Mouse (Mus musculus) embryonic facial prominence, embryonic 12.5 days (tissue): ENCODE measurements around the gene Mast4. TPM values are rescaled to one million over a fixed set of nuclear protein-coding genes. Genes with fewer than 3 reads are reported as not detected.

Experiments
- ATAC-seq: fragments of 200-750 bp; cut with Nextera tagmentation; 2 replicates; pipeline ENCODE4 v1.8.0; 2017; ENCODE audit not compliant: insufficient number of reproducible peaks, insufficient read depth, low FRiP score, low TSS enrichment
- H3K27ac ChIP-seq: fragments of 300-500 bp; sonication (generic); 2 replicates; pipeline ENCODE4 v1.5.1; 2016; ENCODE audit warnings: mild to moderate bottlenecking
- H3K27me3 ChIP-seq: fragments of 300-500 bp; sonication (generic); 2 replicates; pipeline ENCODE4 v1.6.1; 2016; ENCODE audit warnings: mild to moderate bottlenecking, moderate library complexity
- H3K36me3 ChIP-seq: fragments of 300-500 bp; sonication (generic); 2 replicates; pipeline ENCODE4 v1.6.1; 2016; ENCODE audit warnings: mild to moderate bottlenecking
- H3K4me1 ChIP-seq: fragments of 300-500 bp; sonication (generic); 2 replicates; pipeline ENCODE4 v1.6.1; 2016
- H3K4me2 ChIP-seq: fragments of 300-500 bp; sonication (generic); replicated peaks from 2 replicates; pipeline ENCODE4 v1.6.1; 2016; ENCODE audit warnings: mild to moderate bottlenecking, moderate library complexity
- H3K4me3 ChIP-seq: fragments of 300-500 bp; sonication (generic); 2 replicates; pipeline ENCODE4 v1.5.1; 2016; ENCODE audit warnings: mild to moderate bottlenecking
- H3K9ac ChIP-seq: fragments of 300-500 bp; sonication (generic); 2 replicates; pipeline ENCODE4 v1.6.1; 2016; ENCODE audit warnings: mild to moderate bottlenecking, moderate library complexity
- H3K9me3 ChIP-seq: fragments of 300-500 bp; sonication (generic); 2 replicates; pipeline ENCODE4 v1.6.1; 2016; ENCODE audit warnings: mild to moderate bottlenecking, moderate library complexity
- WGBS: fragments of 180-500 bp; shearing (Covaris S2); methylation state at CpG from one replicate; pipeline ENCODE4 v1.1.7; 2016; 5-methylcytosine and 5-hydroxymethylcytosine counted together
- polyA plus RNA-seq: library from polyadenylated mRNA; unstranded; fragments of >200 nt; fragmentation: Nextera tagmentation; extraction: Ambion mirVana; gene quantifications from 2 replicates; pipeline ENCODE4 v1.2.1, GENCODE M21; 2016

Gene Mast4
- polyA plus RNA-seq, 1 experiment from 2014 or later = 28.5 TPM

DNA sequence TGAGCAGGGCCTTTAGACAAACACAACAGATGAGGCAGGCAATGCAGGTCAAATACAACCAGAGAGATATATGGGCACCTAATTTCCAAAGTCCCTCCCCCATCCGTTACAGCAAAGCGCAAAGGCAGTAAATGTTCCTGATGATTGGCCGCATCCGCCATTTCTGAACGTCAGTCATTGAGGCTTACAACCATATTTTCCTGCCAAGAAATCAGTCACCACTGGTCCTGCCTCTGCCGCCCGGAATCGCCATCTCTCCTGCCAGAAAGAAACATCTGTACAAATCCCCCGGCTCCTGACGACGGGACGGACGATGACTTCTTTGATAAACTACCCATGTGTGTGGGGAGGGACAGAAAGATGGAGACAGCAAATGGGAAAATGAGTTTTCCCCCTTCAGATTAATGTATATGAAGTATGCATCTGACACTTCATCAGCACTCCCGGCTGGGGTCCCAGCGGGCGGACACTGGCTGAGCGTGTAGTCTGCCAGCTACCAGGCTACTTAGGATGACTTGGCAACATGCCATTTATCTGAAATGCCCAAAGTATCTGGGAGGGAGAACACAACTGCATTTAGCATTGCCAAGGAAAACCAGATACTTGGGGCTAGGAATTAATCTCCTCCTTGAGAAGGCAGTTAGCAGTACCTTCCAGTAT lies 198.9 kb downstream of the Mast4 start:
- WGBS = 94% methylated on average over 17 of the region's 17 CpGs
- H3K9ac ChIP-seq = no peak overlapping the region
- H3K36me3 ChIP-seq = no peaks in the 10 kb centered on the region
- H3K4me2 ChIP-seq = no peak overlapping the region
- no peaks in the 10 kb centered on the region for H3K9me3 ChIP-seq
- H3K27me3 ChIP-seq = no peaks in the 10 kb centered on the region
- H3K27ac ChIP-seq = no peak overlapping the region
- H3K4me3 ChIP-seq = no peak overlapping the region
- no peaks in the 10 kb centered on the region for H3K4me1 ChIP-seq
- no peak for ATAC-seq

GRCm38 (mm10) chr13:103131781-103132180 lies 202.5 kb downstream of the Mast4 start:
- no peak overlapping the region for H3K27ac ChIP-seq
- 88% methylated on average over 2 of the region's 2 CpGs for WGBS
- H3K9me3 ChIP-seq = no peaks in the 10 kb centered on the region
- H3K27me3 ChIP-seq = no peaks in the 10 kb centered on the region
- no peak for ATAC-seq
- H3K36me3 ChIP-seq = no peaks in the 10 kb centered on the region
- no peak overlapping the region for H3K4me2 ChIP-seq
- no peak overlapping the region for H3K4me3 ChIP-seq
- H3K9ac ChIP-seq = no peak overlapping the region
- H3K4me1 ChIP-seq = no peaks in the 10 kb centered on the region

GRCm38 (mm10) chr13:103129130-103129797 lies 205.0 kb downstream of the Mast4 start:
- Histone ChIP-seq H3K36me3 (no peaks in the 10 kb centered on the region), H3K9me3 (no peaks in the 10 kb centered on the region), H3K27ac (no peak overlapping the region), H3K4me2 (no peak overlapping the region), H3K4me3 (no peak overlapping the region), H3K9ac (no peak overlapping the region), H3K4me1 (no peaks in the 10 kb centered on the region), H3K27me3 (no peaks in the 10 kb centered on the region)
- 78% methylated on average over 6 of the region's 6 CpGs for WGBS
- ATAC-seq = no peak; the same call in 1 of the 2 replicates

GRCm38 (mm10) chr13:103128729-103129128 lies 205.6 kb downstream of the Mast4 start:
- Histone ChIP-seq H3K27ac (no peak overlapping the region), H3K4me2 (no peak overlapping the region), H3K4me1 (no peaks in the 10 kb centered on the region), H3K27me3 (no peaks in the 10 kb centered on the region), H3K9ac (no peak overlapping the region), H3K4me3 (no peak overlapping the region), H3K36me3 (no peaks in the 10 kb centered on the region), H3K9me3 (no peaks in the 10 kb centered on the region)
- 69% methylated on average over 7 of the region's 7 CpGs for WGBS
- ATAC-seq = no peak

DNA sequence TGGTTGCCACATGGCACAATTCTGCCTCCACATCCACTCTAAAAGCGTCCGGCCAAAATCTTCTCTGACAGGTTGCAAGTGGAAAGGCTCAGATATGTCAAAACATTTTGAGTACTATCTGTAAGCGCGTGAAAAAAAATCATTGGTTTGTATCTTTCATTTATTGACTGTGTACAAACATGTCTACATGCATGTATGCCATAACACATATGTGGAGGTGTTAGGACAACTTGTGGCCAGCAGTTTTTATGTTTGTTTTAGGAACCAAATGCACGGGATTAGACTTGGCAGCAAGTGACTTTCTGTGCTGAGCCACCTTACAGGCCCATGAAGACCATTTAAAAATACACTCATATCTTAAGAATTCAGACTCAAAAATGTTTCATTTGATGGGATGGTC lies 206.7 kb downstream of the Mast4 start:
- 82% methylated on average over 5 of the region's 5 CpGs for WGBS
- Histone ChIP-seq H3K9ac (no peak overlapping the region), H3K9me3 (no peaks in the 10 kb centered on the region), H3K36me3 (no peaks in the 10 kb centered on the region), H3K4me3 (no peak overlapping the region), H3K27me3 (no peaks in the 10 kb centered on the region), H3K4me2 (no peak overlapping the region), H3K27ac (no peak overlapping the region), H3K4me1 (no peaks in the 10 kb centered on the region)
- no peak for ATAC-seq

DNA sequence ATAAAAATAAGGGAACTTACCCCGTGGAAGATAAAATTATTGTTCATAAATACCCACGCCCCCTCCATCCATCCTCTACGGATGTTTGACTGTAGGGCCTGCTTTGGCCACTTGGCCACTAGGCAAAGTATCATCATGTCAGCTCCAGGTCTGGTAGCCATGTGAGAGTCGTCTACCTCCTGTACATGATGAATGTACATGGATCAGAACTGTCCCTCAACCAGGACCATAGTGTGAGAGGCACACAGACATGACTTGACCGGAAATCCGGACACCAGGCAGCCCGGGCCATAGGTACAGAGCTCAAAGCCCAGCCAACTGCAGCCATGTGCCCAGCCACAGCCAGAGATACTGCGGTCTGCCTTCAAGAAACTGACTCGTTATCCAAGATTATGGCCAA lies 210.6 kb downstream of the Mast4 start:
- WGBS = 90% methylated on average over 9 of the region's 9 CpGs
- no peaks in the 10 kb centered on the region for H3K27me3 ChIP-seq
- no peak for ATAC-seq
- no peaks in the 10 kb centered on the region; the same call in 1 of the 2 replicates for H3K4me1 ChIP-seq
- no peak overlapping the region for H3K4me2 ChIP-seq
- no peak overlapping the region for H3K9ac ChIP-seq
- H3K4me3 ChIP-seq = no peak overlapping the region
- H3K9me3 ChIP-seq = no peaks in the 10 kb centered on the region
- H3K27ac ChIP-seq = no peak overlapping the region
- no peaks in the 10 kb centered on the region for H3K36me3 ChIP-seq

- Histone ChIP-seq H3K9me3 (no peaks in the 10 kb centered on the region), H3K9ac (no peak overlapping the region), H3K27me3 (no peaks in the 10 kb centered on the region), H3K27ac (no peak overlapping the region), H3K4me3 (no peak overlapping the region), H3K4me2 (no peak overlapping the region), H3K36me3 (no peaks in the 10 kb centered on the region), H3K4me1 (no peaks in the 10 kb centered on the region; the same call in 1 of the 2 replicates)
- peak; percentile 56; the same call in 1 of the 2 replicates for ATAC-seq
- WGBS = 56% methylated on average over 22 of the region's 22 CpGs
Observed at GRCm38 (mm10) chr13:103121796-103122792, 212.2 kb downstream of the Mast4 start.

DNA sequence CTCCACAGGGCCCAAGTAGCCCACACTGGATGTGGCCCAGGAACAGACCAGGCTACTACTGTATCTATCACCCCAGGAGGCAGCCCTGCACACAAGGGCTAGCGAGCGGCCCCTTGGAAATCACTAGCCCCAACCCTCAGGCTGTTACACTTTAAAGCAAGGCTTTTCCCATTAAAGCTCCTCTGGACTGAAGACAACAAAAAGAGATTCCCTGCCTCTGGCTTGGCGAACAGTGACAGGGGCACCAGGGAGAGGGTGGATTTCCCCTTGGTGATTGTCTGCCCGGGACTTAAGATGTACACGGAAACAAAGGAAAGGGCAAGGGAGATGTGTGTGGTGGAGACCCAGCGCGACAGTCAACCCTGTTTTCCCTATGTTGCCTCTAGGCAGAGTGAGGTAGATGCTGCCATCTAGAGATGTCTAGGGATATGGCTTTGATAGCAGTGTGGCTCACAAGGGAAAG lies 213.6 kb downstream of the Mast4 start:
- H3K4me2 ChIP-seq = peak overlapping the region; percentile 34
- no peak overlapping the region for H3K4me3 ChIP-seq
- peak overlapping the region; percentile 17; the same call in 1 of the 2 replicates for H3K9ac ChIP-seq
- ATAC-seq = 0 out of 2 replicates have a peak, but pooled peaks have one; percentile 22
- H3K9me3 ChIP-seq = no peaks in the 10 kb centered on the region
- no peaks in the 10 kb centered on the region; the same call in 1 of the 2 replicates for H3K4me1 ChIP-seq
- H3K36me3 ChIP-seq = no peaks in the 10 kb centered on the region
- no peak overlapping the region for H3K27ac ChIP-seq
- H3K27me3 ChIP-seq = no peaks in the 10 kb centered on the region
- 4% methylated on average over 7 of the region's 7 CpGs for WGBS

GRCm38 (mm10) chr13:103119728-103120127 lies 214.6 kb downstream of the Mast4 start:
- no peak for ATAC-seq
- Histone ChIP-seq H3K27ac (no peak overlapping the region), H3K4me2 (no peak overlapping the region), H3K27me3 (no peaks in the 10 kb centered on the region), H3K9me3 (no peaks in the 10 kb centered on the region), H3K4me3 (no peak overlapping the region), H3K36me3 (no peaks in the 10 kb centered on the region), H3K4me1 (peaks cover under 1% of the 10 kb centered on the region; the same call in 1 of the 2 replicates), H3K9ac (no peak overlapping the region)
- 89% methylated on average over 9 of the region's 9 CpGs for WGBS

GRCm38 (mm10) chr13:103115116-103115515 lies 219.2 kb downstream of the Mast4 start:
- Histone ChIP-seq H3K27me3 (no peaks in the 10 kb centered on the region), H3K9ac (no peak overlapping the region), H3K4me2 (no peak overlapping the region), H3K36me3 (no peaks in the 10 kb centered on the region), H3K4me1 (peaks cover 17% of the 10 kb centered on the region), H3K4me3 (no peak overlapping the region), H3K9me3 (no peaks in the 10 kb centered on the region), H3K27ac (no peak overlapping the region)
- WGBS = 77% methylated on average over 4 of the region's 4 CpGs
- ATAC-seq = no peak

DNA sequence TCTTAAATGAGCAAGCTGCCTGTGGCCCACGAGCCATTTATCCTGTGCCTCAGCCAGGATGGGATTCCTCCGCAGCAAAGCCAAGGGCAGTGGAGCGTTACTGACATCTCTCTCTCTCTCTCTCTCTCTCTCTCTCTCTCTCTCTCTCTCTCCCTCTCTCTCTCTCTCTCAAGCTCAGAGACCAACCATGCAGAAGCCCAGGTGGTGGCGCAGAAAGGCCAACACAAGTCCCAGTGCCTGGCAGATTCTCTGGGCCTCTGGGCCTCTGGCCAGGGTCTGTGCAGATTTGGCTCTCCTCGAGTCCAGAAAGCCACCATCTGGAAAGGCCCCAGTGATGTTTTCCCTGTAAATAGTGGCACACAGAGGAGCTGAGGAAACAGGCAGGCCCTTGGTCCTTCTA lies 220.0 kb downstream of the Mast4 start:
- Histone ChIP-seq H3K4me3 (no peak overlapping the region), H3K27me3 (no peaks in the 10 kb centered on the region), H3K9me3 (no peaks in the 10 kb centered on the region), H3K9ac (no peak overlapping the region), H3K27ac (no peak overlapping the region), H3K36me3 (no peaks in the 10 kb centered on the region), H3K4me2 (no peak overlapping the region), H3K4me1 (peaks cover 17% of the 10 kb centered on the region)
- 0 out of 2 replicates have a peak, but pooled peaks have one; percentile 37 for ATAC-seq
- 37% methylated on average over 5 of the region's 5 CpGs for WGBS
